Mouse (Mus musculus) midbrain, embryonic 11.5 days (tissue): Measurements from ENCODE around the gene Lad1. TPM values are rescaled to one million over a fixed set of nuclear protein-coding genes. Genes with fewer than 3 reads are reported as not detected.

Experiments used
- ATAC-seq: fragments of 200-750 bp; cut with Nextera tagmentation; 2 replicates; pipeline ENCODE4 v1.8.0; 2017; ENCODE audit warnings: moderate TSS enrichment, moderate library complexity; ENCODE audit not compliant: low FRiP score
- DNase-seq: peaks from one replicate; pipeline ENCODE4 v3.0.0; 2015; ENCODE audit warnings: low spot score; ENCODE audit errors: missing footprints
- H3K27ac ChIP-seq: fragments of 300-500 bp; sonication (generic); 2 replicates; pipeline ENCODE4 v1.5.1; 2014; ENCODE audit warnings: low read depth, low read length
- H3K27me3 ChIP-seq: fragments of 300-500 bp; sonication (generic); 2 replicates; pipeline ENCODE4 v1.6.1; 2014; ENCODE audit warnings: mild to moderate bottlenecking, low read length, moderate library complexity, mixed read lengths; ENCODE audit not compliant: control insufficient read depth, insufficient read depth
- H3K36me3 ChIP-seq: fragments of 300-500 bp; sonication (generic); 2 replicates; pipeline ENCODE4 v1.6.1; 2014; ENCODE audit warnings: mild to moderate bottlenecking, low read length, moderate library complexity, mixed read lengths; ENCODE audit not compliant: control insufficient read depth, insufficient read depth
- H3K4me1 ChIP-seq: fragments of 300-500 bp; sonication (generic); 2 replicates; pipeline ENCODE4 v1.6.1; 2014; ENCODE audit warnings: low read length; ENCODE audit not compliant: control insufficient read depth, insufficient read depth
- H3K4me2 ChIP-seq: fragments of 300-500 bp; sonication (generic); 2 replicates; pipeline ENCODE4 v1.6.1; 2014; ENCODE audit warnings: mild to moderate bottlenecking, moderate library complexity
- H3K4me3 ChIP-seq: fragments of 300-500 bp; sonication (generic); 2 replicates; pipeline ENCODE4 v1.5.1; 2014; ENCODE audit warnings: low read depth, low read length
- H3K9ac ChIP-seq: fragments of 300-500 bp; sonication (generic); 2 replicates; pipeline ENCODE4 v1.6.1; 2014; ENCODE audit warnings: low read length
- H3K9me3 ChIP-seq: fragments of 300-500 bp; sonication (generic); 2 replicates; pipeline ENCODE4 v1.6.1; 2016; ENCODE audit warnings: low read length; ENCODE audit not compliant: control insufficient read depth
- WGBS: fragments of 180-500 bp; shearing (Covaris S2); extraction: QIAGEN DNeasy Blood & Tissue Kit; methylation state at CpG from one replicate; pipeline ENCODE4 v1.1.7; 2014; 5-methylcytosine and 5-hydroxymethylcytosine counted together
- polyA plus RNA-seq: library from polyadenylated mRNA; unstranded; fragments of >200 nt; fragmentation: Nextera tagmentation; extraction: Ambion mirVana; gene quantifications from 2 replicates; pipeline ENCODE4 v1.2.1, GENCODE M21; 2014

Lad1 gene
- polyA plus RNA-seq, 1 experiment from 2014 or later = 0.36 TPM

- WGBS = 62% methylated on average over 9 of the region's 9 CpGs
- no peak within 1 kb of the TSS for H3K4me2 ChIP-seq
- no peak within 1 kb of the TSS for H3K9ac ChIP-seq
- no peak within 1 kb of the TSS for H3K4me3 ChIP-seq
- H3K36me3 ChIP-seq = no peaks in the 10 kb centered on the region
- H3K4me1 ChIP-seq = no peaks in the 10 kb centered on the region
- H3K9me3 ChIP-seq = no peaks in the 10 kb centered on the region
- DNase-seq (peak; percentile 82), ATAC-seq (no peak)
- no peak within 1 kb of the TSS for H3K27ac ChIP-seq
- H3K27me3 ChIP-seq = no peaks in the 10 kb centered on the region
Observed at GRCm38 (mm10) chr1:135835716-135836483, 17.5 kb downstream of the Lad1 start, which contains the start of gene Tnnt2. TSS of gene Tnnt2 (plus strand) at chr1:135836354.

- Histone ChIP-seq H3K36me3 (no peaks in the 10 kb centered on the region), H3K4me2 (no peak overlapping the region), H3K4me3 (no peak overlapping the region), H3K9me3 (no peaks in the 10 kb centered on the region), H3K4me1 (no peaks in the 10 kb centered on the region), H3K27ac (no peak overlapping the region), H3K27me3 (no peaks in the 10 kb centered on the region), H3K9ac (no peak overlapping the region)
- DNase-seq = peak; percentile 61
- no peak for ATAC-seq
- 73% methylated on average over 4 of the region's 4 CpGs for WGBS
Observed at GRCm38 (mm10) chr1:135838626-135839025, 20.2 kb downstream of the Lad1 start.

GRCm38 (mm10) chr1:135839065-135839464 is 20.7 kb downstream of the Lad1 start:
- 86% methylated on average over 6 of the region's 6 CpGs for WGBS
- no peaks in the 10 kb centered on the region for H3K4me1 ChIP-seq
- H3K4me3 ChIP-seq = no peak overlapping the region
- no peaks in the 10 kb centered on the region for H3K27me3 ChIP-seq
- no peak overlapping the region for H3K4me2 ChIP-seq
- no peaks in the 10 kb centered on the region for H3K9me3 ChIP-seq
- no peaks in the 10 kb centered on the region for H3K36me3 ChIP-seq
- H3K27ac ChIP-seq = no peak overlapping the region
- ATAC-seq (no peak), DNase-seq (peak; percentile 62)
- H3K9ac ChIP-seq = no peak overlapping the region

GRCm38 (mm10) chr1:135840675-135841395 is 22.4 kb downstream of the Lad1 start:
- Histone ChIP-seq H3K9me3 (no peaks in the 10 kb centered on the region), H3K4me2 (no peak overlapping the region), H3K36me3 (no peaks in the 10 kb centered on the region), H3K27ac (no peak overlapping the region), H3K9ac (no peak overlapping the region), H3K27me3 (no peaks in the 10 kb centered on the region), H3K4me3 (no peak overlapping the region), H3K4me1 (no peaks in the 10 kb centered on the region)
- DNase-seq = peak; percentile 78
- 73% methylated on average over 15 of the region's 15 CpGs for WGBS
- no peak for ATAC-seq

GRCm38 (mm10) chr1:135843519-135844262 is 25.3 kb downstream of the Lad1 start:
- 89% methylated on average over 10 of the region's 10 CpGs for WGBS
- H3K4me2 ChIP-seq = no peak overlapping the region
- no peaks in the 10 kb centered on the region for H3K4me1 ChIP-seq
- H3K36me3 ChIP-seq = no peaks in the 10 kb centered on the region
- H3K9me3 ChIP-seq = no peaks in the 10 kb centered on the region
- H3K4me3 ChIP-seq = no peak overlapping the region
- H3K27me3 ChIP-seq = no peaks in the 10 kb centered on the region
- no peak overlapping the region for H3K27ac ChIP-seq
- ATAC-seq = no peak
- DNase-seq = peak; percentile 61
- H3K9ac ChIP-seq = no peak overlapping the region

- no peak overlapping the region for H3K4me3 ChIP-seq
- no peaks in the 10 kb centered on the region for H3K4me1 ChIP-seq
- no peak overlapping the region for H3K27ac ChIP-seq
- 88% methylated on average over 6 of the region's 6 CpGs for WGBS
- no peaks in the 10 kb centered on the region for H3K9me3 ChIP-seq
- no peak overlapping the region for H3K4me2 ChIP-seq
- H3K27me3 ChIP-seq = no peaks in the 10 kb centered on the region
- H3K36me3 ChIP-seq = no peaks in the 10 kb centered on the region
- DNase-seq (peak; percentile 65), ATAC-seq (no peak)
- no peak overlapping the region for H3K9ac ChIP-seq
Observed at GRCm38 (mm10) chr1:135844481-135844880, 26.1 kb downstream of the Lad1 start.

GRCm38 (mm10) chr1:135846632-135847031 is 28.2 kb downstream of the Lad1 start:
- DNase-seq (peak; percentile 12), ATAC-seq (no peak)
- 78% methylated on average over 5 of the region's 5 CpGs for WGBS
- H3K27ac ChIP-seq = no peak overlapping the region
- no peak overlapping the region for H3K4me2 ChIP-seq
- H3K9ac ChIP-seq = no peak overlapping the region
- no peaks in the 10 kb centered on the region for H3K36me3 ChIP-seq
- H3K4me1 ChIP-seq = no peaks in the 10 kb centered on the region; the same call in 1 of the 2 replicates
- H3K4me3 ChIP-seq = no peak overlapping the region
- no peaks in the 10 kb centered on the region for H3K27me3 ChIP-seq
- H3K9me3 ChIP-seq = no peaks in the 10 kb centered on the region

- DNase-seq = peak; percentile 92
- WGBS = 34% methylated on average over 6 of the region's 6 CpGs
- no peaks in the 10 kb centered on the region for H3K27me3 ChIP-seq
- ATAC-seq = peak; percentile 11; the same call in 1 of the 2 replicates
- no peaks in the 10 kb centered on the region for H3K9me3 ChIP-seq
- H3K4me1 ChIP-seq = peaks cover 4% of the 10 kb centered on the region
- no peaks in the 10 kb centered on the region for H3K36me3 ChIP-seq
- H3K27ac ChIP-seq = no peak overlapping the region
- H3K4me3 ChIP-seq = no peak overlapping the region
- H3K4me2 ChIP-seq = no peak overlapping the region
- no peak overlapping the region for H3K9ac ChIP-seq
Observed at GRCm38 (mm10) chr1:135847139-135847562, 28.8 kb downstream of the Lad1 start.
